Mouse (Mus musculus) thymus, adult 2 months (tissue): ENCODE data around the gene Smarca2. TPM values are rescaled to one million over a fixed set of nuclear protein-coding genes. Genes with fewer than 3 reads are reported as not detected.

Source experiments
- DNase-seq: peaks from one replicate; pipeline ENCODE4 v3.0.0; 2021
- H3K27ac ChIP-seq: fragments of 200-500 bp; 2 replicates; pipeline ENCODE4 v1.5.1; 2012; ENCODE audit warnings: low read length, control low read depth; ENCODE audit not compliant: control insufficient read depth, insufficient read depth
- H3K27me3 ChIP-seq: fragments of 200-500 bp; 2 replicates; pipeline ENCODE4 v1.6.1; 2012; ENCODE audit warnings: mild to moderate bottlenecking, low read length, moderate library complexity, mixed read lengths; ENCODE audit not compliant: control insufficient read depth, insufficient read depth
- H3K36me3 ChIP-seq: fragments of 200-500 bp; 2 replicates; pipeline ENCODE4 v1.6.1; 2012; ENCODE audit warnings: mild to moderate bottlenecking, low read length, moderate library complexity; ENCODE audit not compliant: control insufficient read depth, insufficient read depth
- H3K4me1 ChIP-seq: fragments of 200-500 bp; replicated peaks from 2 replicates; pipeline ENCODE4 v1.6.1; 2012; ENCODE audit warnings: low read length; ENCODE audit not compliant: control insufficient read depth, insufficient read depth
- H3K4me3 ChIP-seq: fragments of 200-500 bp; 2 replicates; pipeline ENCODE4 v1.5.1; 2012; ENCODE audit warnings: mild to moderate bottlenecking, low read length, control low read depth, moderate library complexity; ENCODE audit not compliant: control insufficient read depth, insufficient read depth
- CTCF ChIP-seq: fragments of 200-500 bp; IDR thresholded peaks from 2 replicates; pipeline ENCODE4 v1.5.1; 2012; ENCODE audit warnings: mild to moderate bottlenecking, control low read depth, low read length, moderate library complexity, borderline replicate concordance; ENCODE audit not compliant: control insufficient read depth, poor library complexity, insufficient read depth; ENCODE audit errors: extremely low read depth
- POLR2A ChIP-seq: fragments of 200-500 bp; IDR thresholded peaks from 2 replicates; pipeline ENCODE4 v1.6.1; 2012; ENCODE audit warnings: mild to moderate bottlenecking, low read length, control low read depth, moderate library complexity; ENCODE audit not compliant: control insufficient read depth, poor library complexity, insufficient read depth; ENCODE audit errors: extremely low read depth
- WGBS: fragments of 180-500 bp; shearing (Covaris S2); methylation state at CpG from one replicate; pipeline ENCODE4 v1.1.7; 2018; 5-methylcytosine and 5-hydroxymethylcytosine counted together
- polyA plus RNA-seq: library from polyadenylated mRNA; depleted of rRNA; stranded (reverse); fragments of >200 nt; gene quantifications from 2 replicates; pipeline ENCODE4 v1.2.3, GENCODE M21; 2012

Smarca2 gene
- polyA plus RNA-seq, 1 experiment = 38.9 TPM

DNA sequence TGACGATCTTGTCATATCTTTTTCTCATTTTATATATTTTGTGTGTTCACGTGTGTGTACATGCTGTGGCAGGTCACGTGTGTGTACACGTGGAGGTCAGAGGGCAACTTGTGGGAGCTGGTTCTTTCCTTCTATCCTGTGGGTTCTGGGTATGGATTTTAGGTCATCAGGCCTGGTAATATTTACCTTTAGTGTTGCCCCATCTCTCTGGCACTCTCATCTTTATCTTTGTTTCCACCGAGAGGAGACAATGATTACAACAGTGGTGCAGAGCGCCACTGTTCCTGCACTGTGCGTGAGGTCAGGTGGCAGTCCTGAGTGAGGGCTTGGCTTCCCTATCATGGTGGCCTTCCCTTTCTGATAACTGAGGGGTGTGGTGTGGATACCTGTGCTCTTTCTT lies 160.6 kb downstream of the Smarca2 start:
- Histone ChIP-seq H3K27me3 (no peaks in the 10 kb centered on the region), H3K36me3 (no peaks in the 10 kb centered on the region), H3K4me1 (no peaks in the 10 kb centered on the region), H3K4me3 (no peak overlapping the region), H3K27ac (no peak overlapping the region)
- DNase-seq = no peak
- no peak for TF ChIP-seq CTCF
- TF ChIP-seq POLR2A = no peak
- WGBS = 97% methylated on average over 7 of the region's 7 CpGs

DNA sequence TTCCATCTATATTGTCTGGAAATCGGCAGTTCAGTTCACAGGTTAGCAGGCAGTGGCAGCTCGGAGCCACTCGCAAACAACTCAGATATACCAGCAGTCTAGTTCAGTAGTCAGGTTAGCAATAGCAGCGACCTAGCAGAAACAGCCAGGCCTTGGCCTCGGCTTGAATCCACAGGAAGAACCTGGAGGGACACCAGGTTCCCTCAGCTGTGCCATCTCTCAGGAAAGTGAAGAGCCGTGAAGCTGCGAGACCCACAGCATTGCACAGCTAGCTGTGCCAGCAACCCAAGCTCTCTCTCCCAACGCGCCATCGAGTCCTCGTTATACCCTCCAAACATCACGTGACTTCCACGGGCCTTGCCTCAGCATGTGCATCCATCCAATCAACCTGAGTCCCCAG lies 162.6 kb downstream of the Smarca2 start:
- Histone ChIP-seq H3K4me3 (no peak overlapping the region), H3K36me3 (0 out of 2 replicates have a peak, but pooled peaks cover 4% of the 10 kb centered on the region), H3K27ac (no peak overlapping the region), H3K27me3 (no peaks in the 10 kb centered on the region), H3K4me1 (no peaks in the 10 kb centered on the region)
- WGBS = 98% methylated on average over 13 of the region's 13 CpGs
- TF ChIP-seq POLR2A = no peak
- no peak for DNase-seq

DNA sequence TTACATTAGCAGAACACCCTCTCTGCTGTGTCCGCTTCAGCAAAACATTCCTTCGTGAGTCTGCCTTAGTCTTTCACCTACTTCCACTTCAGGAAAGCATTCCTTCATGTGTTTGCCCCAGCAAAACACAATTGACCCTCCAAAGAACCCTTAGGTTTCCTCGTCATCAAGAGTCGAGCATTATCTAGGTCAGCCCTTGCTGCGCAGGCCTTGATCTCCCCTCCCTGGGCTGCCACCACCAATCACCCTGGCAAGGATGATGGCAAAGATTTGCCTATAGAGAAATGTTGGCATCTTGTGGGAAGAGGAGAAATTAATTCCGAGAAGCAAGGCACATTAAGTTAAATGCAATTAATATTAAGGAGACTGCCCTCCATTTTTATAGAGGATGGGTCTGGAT lies 163.1 kb downstream of the Smarca2 start:
- 98% methylated on average over 6 of the region's 6 CpGs for WGBS
- 0 out of 2 replicates have a peak, but pooled peaks cover 8% of the 10 kb centered on the region for H3K36me3 ChIP-seq
- H3K27ac ChIP-seq = no peak overlapping the region
- no peak overlapping the region for H3K4me3 ChIP-seq
- no peaks in the 10 kb centered on the region for H3K4me1 ChIP-seq
- no peak for TF ChIP-seq POLR2A
- no peak for TF ChIP-seq CTCF
- DNase-seq = no peak
- H3K27me3 ChIP-seq = no peaks in the 10 kb centered on the region

DNA sequence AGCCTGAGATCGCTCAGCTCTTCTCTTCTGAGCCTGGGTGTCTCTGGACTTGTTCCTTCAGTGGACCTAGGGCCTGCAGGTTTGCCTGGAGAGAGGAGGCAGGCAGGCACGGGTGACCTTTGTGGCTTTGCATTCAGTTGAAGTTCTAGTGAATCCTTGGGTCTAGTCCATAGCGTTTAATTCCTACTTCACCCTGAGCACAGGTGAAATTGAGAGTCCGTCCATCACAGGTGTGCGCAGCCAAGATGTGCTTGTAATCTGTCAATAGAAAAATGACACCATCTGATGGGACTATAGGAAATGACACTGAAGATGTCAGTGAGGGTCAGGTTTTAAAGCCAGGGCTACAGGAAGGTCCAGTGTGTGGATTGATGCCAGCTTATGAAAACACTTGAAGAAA lies 164.0 kb downstream of the Smarca2 start:
- WGBS = 97% methylated on average over 5 of the region's 5 CpGs
- TF ChIP-seq POLR2A (no peak), CTCF (no peak)
- Histone ChIP-seq H3K36me3 (peaks cover 11% of the 10 kb centered on the region; the same call in 1 of the 2 replicates), H3K4me3 (no peak overlapping the region), H3K4me1 (no peaks in the 10 kb centered on the region), H3K27me3 (no peaks in the 10 kb centered on the region), H3K27ac (no peak overlapping the region)
- no peak for DNase-seq

DNA sequence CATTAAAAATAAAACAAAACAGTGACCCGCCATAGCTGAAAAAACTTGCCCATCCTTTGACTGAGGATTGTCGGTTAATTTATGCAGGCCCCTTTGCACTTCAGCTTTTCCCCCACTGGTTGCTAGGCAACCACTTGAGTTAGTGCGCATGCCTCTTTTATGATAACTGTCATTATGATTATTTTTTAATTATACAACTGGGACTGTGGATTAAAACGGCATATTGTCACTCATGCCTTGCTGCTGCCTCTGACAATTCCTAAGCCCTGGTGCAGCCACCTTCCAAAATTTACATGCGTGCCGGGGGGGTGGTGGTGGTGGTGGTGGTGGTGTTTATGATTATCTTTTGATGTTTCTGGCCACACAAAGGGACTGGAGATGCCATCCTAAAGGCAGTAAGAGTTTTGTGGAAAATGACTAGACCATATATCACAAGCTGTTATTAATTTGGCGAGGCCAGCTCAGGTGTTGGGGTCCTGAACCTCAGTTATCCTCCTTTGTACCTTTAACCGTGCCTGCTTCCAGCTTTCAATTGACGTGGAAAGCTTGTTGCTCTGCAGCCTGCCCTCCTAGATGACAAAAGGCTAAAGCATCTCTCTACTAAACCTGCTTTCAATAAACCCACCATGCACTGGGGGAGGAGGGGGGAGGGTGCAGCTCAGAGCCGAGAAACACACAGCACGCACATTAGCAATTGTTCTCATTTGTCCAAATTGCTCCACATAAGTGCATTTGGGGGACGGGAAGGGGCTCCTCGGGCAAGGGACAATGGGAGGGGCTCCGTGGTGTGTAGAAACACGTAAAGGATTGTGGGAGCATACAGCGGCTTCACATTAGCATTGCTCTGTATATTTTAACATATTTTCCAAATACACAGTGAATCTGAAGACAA lies 165.0 kb downstream of the Smarca2 start:
- H3K4me1 ChIP-seq = no peaks in the 10 kb centered on the region
- H3K27me3 ChIP-seq = no peaks in the 10 kb centered on the region
- H3K4me3 ChIP-seq = no peak overlapping the region
- no peak for TF ChIP-seq POLR2A
- no peak for TF ChIP-seq CTCF
- peaks cover 19% of the 10 kb centered on the region for H3K36me3 ChIP-seq
- DNase-seq = no peak
- no peak overlapping the region for H3K27ac ChIP-seq
- 94% methylated on average over 16 of the region's 16 CpGs for WGBS

DNA sequence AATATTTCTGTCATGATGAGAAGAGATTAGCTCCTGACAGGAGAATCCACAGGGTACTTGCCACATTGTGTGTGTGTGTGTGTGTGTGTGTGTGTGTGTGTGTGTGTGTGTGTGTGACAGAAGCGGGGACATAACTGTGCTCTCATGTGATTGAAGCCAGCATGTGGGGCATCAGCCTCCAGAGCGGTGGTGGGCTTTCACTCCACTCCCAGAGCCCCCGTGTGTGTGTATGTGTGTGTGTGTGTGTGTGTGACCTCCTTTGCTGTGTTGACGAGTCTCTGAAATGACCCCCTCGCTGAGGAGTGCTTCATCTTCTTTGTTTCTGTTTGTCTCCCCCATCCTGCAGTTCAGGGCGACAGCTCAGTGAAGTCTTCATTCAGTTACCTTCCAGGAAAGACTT lies 165.7 kb downstream of the Smarca2 start:
- no peaks in the 10 kb centered on the region for H3K4me1 ChIP-seq
- no peak for DNase-seq
- no peak overlapping the region for H3K4me3 ChIP-seq
- WGBS = 94% methylated on average over 6 of the region's 6 CpGs
- H3K27me3 ChIP-seq = no peaks in the 10 kb centered on the region
- H3K36me3 ChIP-seq = peaks cover 24% of the 10 kb centered on the region
- no peak overlapping the region for H3K27ac ChIP-seq
- TF ChIP-seq POLR2A (no peak), CTCF (no peak)

DNA sequence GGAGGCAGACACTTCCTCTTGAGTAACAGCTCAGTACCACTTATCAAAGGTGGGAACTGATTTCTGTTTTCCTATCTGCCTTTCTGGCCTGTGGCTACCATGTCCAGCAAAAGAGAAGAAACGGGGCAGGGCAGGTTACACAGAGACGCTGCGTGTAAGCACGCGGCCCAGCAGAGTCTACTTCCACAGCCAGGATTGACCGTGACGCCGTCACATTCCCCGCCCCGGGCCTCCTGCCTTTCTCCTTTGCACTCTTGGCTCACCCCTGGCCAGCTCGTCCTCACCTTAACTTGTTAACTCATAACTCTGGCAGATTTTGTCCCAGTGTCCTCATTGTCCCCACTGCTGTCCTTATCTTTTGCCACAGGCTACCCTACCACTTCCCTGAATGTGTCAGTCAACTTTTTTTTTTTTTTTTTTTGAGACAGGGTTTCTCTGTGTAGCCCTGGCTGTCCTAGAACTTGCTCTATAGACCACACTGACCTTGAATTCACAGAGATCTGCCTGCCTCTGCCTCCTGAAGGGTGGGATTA lies 167.3 kb downstream of the Smarca2 start:
- TF ChIP-seq POLR2A = no peak
- TF ChIP-seq CTCF = no peak
- no peaks in the 10 kb centered on the region for H3K27me3 ChIP-seq
- peaks cover 36% of the 10 kb centered on the region for H3K36me3 ChIP-seq
- no peak for DNase-seq
- H3K4me3 ChIP-seq = no peak overlapping the region
- H3K27ac ChIP-seq = no peak overlapping the region
- no peaks in the 10 kb centered on the region for H3K4me1 ChIP-seq
- WGBS = 96% methylated on average over 11 of the region's 11 CpGs
